Mouse (Mus musculus): ENCODE measurements at regions not wholly inside any gene's neighbourhood (a gene's known extent, or its start where the extent isn't known, plus 50 kb on each side); places are given as distances from the start of the nearest gene placed in this dataset.
"Not testable (repeated sequence)": the region's sequence is repeated elsewhere in the genome, so short reads cannot be mapped to it uniquely, and the experiment has no call there.

DNA sequence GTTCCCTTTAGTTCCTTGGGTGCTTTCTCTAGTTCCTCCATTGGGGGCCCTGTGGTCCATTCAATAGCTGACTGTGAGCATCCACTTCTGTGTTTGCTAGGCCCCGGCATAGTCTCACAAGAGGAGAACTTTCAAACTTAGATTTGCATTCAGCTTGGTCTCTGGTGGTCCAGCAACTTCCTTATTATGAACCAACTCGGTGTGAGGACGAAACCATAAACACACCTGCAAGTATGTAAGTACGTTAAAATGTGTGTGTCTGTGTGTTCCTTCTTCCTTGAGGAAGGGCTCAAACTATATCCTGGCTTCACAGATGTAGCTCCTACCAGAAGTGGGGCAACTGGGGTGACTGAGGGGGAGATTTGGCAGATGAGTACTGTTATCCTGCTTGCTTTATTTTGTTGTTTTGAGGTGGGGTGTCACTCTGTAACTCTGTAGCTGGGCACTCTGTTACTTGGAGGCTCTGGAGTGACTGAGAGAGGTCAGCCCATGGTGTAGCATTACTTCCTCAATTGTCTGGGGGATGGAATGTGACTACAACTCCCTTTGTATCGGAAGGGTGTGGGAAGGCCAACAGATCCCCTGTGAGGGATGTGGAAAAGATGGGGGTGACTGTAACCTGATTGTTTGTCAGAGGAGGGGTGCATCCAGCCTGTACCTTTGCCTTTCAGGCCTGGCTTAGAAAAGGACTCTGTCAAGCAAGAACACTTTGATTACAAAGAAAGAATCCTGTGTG lies 94.9 kb upstream of the Thpo start:
- Histone ChIP-seq H3K9me3 (ENCODE audit: low read length) (no peaks in the 10 kb centered on the region), H3K36me3 (ENCODE audit: insufficient read depth, low read length) (no peaks in the 10 kb centered on the region), H3K4me3 (ENCODE audit: low read length) (no peak overlapping the region), H3K4me2 (replicated peaks; ENCODE audit: low read depth, low read length) (no peak overlapping the region), H3K27ac (ENCODE audit: low read length) (no peak overlapping the region), H3K9ac (replicated peaks; ENCODE audit: low read length) (no peak overlapping the region), H3K4me1 (ENCODE audit: insufficient read depth, low read length) (no peaks in the 10 kb centered on the region), H3K27me3 (ENCODE audit: insufficient read depth, low read length) (no peaks in the 10 kb centered on the region)
- ATAC-seq (ENCODE audit: low FRiP score, low TSS enrichment): no peak
- WGBS: 74% methylated on average over 5 of the region's 5 CpGs

DNA sequence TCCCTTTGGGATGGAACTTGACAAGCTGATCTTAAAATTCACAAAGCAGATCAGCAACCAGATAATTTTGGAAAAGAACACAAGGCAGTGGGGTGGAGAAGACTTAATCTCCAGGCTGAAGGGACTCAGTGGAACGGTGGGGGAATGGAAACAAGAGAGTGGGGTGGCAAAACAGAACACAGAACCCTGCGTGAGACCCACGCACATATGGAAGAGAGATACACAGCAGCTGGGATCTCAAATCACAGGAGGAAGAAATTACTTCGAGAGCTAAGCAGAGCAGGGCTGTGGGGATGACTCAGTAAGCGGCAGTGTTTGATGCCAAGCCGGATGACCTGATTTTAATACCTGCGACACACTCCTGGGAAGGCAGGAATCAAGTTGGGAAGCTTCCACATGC lies 89.9 kb upstream of the Thpo start:
- no peaks in the 10 kb centered on the region for H3K27me3 ChIP-seq (ENCODE audit: insufficient read depth, low read length)
- no peaks in the 10 kb centered on the region for H3K4me1 ChIP-seq (ENCODE audit: insufficient read depth, low read length)
- H3K4me3 ChIP-seq (ENCODE audit: low read length): no peak overlapping the region
- H3K9ac ChIP-seq (replicated peaks; ENCODE audit: low read length): no peak overlapping the region
- no peak overlapping the region for H3K27ac ChIP-seq (ENCODE audit: low read length)
- no peaks in the 10 kb centered on the region for H3K36me3 ChIP-seq (ENCODE audit: insufficient read depth, low read length)
- no peaks in the 10 kb centered on the region for H3K9me3 ChIP-seq (ENCODE audit: low read length)
- no peak for ATAC-seq (ENCODE audit: low FRiP score, low TSS enrichment)
- WGBS: 77% methylated on average over 7 of the region's 7 CpGs
- H3K4me2 ChIP-seq (replicated peaks; ENCODE audit: low read depth, low read length): no peak overlapping the region

DNA sequence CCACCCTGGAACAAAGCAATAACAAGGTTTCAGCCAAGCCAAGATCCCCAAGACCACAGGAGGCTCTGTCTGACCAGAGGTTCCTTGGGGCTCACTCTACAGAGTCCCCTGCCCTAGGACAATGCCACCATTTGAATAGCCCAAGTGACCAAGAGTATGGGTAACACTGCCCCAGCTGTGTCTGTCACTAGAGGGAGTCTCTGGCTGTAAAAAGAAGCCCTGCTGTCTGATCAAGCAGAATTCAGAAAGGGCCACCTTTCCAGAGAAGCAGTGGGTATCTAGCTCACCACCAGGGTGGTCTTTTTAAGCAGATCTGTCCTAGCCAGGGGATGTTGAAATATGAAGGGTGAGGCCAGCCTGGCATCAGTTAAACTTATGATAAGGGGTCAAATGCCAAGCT lies 86.6 kb upstream of the Thpo start:
- H3K9me3 ChIP-seq (ENCODE audit: low read length): peaks cover 5% of the 10 kb centered on the region; the same call in 1 of the 2 replicates

GRCm38 (mm10) chr16:20819568-20819967 lies 85.3 kb upstream of the Thpo start:
- no peak overlapping the region for H3K4me3 ChIP-seq (ENCODE audit: low read length)
- no peaks in the 10 kb centered on the region for H3K36me3 ChIP-seq (ENCODE audit: insufficient read depth, low read length)
- H3K4me1 ChIP-seq (ENCODE audit: insufficient read depth, low read length): peaks cover 10% of the 10 kb centered on the region
- H3K9me3 ChIP-seq (ENCODE audit: low read length): peaks cover 7% of the 10 kb centered on the region; the same call in 1 of the 2 replicates
- H3K27me3 ChIP-seq (ENCODE audit: insufficient read depth, low read length): no peaks in the 10 kb centered on the region
- ATAC-seq (ENCODE audit: low FRiP score, low TSS enrichment): no peak
- 95% methylated on average over 3 of the region's 3 CpGs for WGBS
- H3K4me2 ChIP-seq (replicated peaks; ENCODE audit: low read depth, low read length): no peak overlapping the region
- no peak overlapping the region for H3K27ac ChIP-seq (ENCODE audit: low read length)
- H3K9ac ChIP-seq (replicated peaks; ENCODE audit: low read length): no peak overlapping the region

More for the DNA sequence above, 86.6 kb upstream of the Thpo start:
- Histone ChIP-seq H3K4me1 (ENCODE audit: insufficient read depth, low read length) (peaks cover 10% of the 10 kb centered on the region), H3K27me3 (ENCODE audit: insufficient read depth, low read length) (no peaks in the 10 kb centered on the region), H3K4me3 (ENCODE audit: low read length) (no peak overlapping the region), H3K9ac (replicated peaks; ENCODE audit: low read length) (no peak overlapping the region), H3K36me3 (ENCODE audit: insufficient read depth, low read length) (no peaks in the 10 kb centered on the region), H3K4me2 (replicated peaks; ENCODE audit: low read depth, low read length) (no peak overlapping the region), H3K27ac (ENCODE audit: low read length) (no peak overlapping the region)
- no peak for ATAC-seq (ENCODE audit: low FRiP score, low TSS enrichment)

DNA sequence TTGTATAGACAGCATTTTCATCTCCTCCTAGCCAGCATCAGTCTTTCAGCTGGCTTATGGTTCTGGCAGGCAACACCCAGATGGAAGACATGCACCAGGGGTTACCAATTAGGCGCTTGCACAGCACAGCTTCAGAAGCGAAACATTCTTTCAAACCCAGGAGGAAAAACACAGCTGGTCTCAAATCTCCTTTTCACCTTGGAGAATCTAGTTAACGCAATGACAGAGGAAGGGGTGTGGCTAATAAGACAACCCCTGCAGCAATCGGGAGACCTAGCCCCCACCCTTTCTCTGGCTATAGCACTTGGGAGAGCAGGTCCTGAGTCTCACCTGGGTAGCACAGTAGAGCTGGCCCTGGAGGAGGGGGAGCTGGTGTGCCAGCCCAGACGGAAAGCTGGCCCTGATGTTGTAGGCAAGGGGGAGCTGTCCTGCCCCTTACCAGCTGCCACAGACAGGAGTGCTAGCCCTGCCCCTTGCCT lies 84.4 kb upstream of the Thpo start:
- Histone ChIP-seq H3K4me3 (ENCODE audit: low read length) (no peak overlapping the region), H3K4me2 (replicated peaks; ENCODE audit: low read depth, low read length) (peak overlapping the region; percentile 27; the same call in 1 of the 2 replicates), H3K27ac (ENCODE audit: low read length) (no peak overlapping the region; the same call in 1 of the 2 replicates), H3K4me1 (ENCODE audit: insufficient read depth, low read length) (peaks cover 10% of the 10 kb centered on the region), H3K9me3 (ENCODE audit: low read length) (peaks cover 7% of the 10 kb centered on the region; the same call in 1 of the 2 replicates), H3K36me3 (ENCODE audit: insufficient read depth, low read length) (no peaks in the 10 kb centered on the region), H3K27me3 (ENCODE audit: insufficient read depth, low read length) (no peaks in the 10 kb centered on the region), H3K9ac (replicated peaks; ENCODE audit: low read length) (no peak overlapping the region)
- WGBS: 13% methylated on average over 5 of the region's 5 CpGs
- peak; percentile 80 for ATAC-seq (ENCODE audit: low FRiP score, low TSS enrichment)

- Histone ChIP-seq H3K9ac (replicated peaks; ENCODE audit: low read length) (no peak overlapping the region), H3K27ac (ENCODE audit: low read length) (no peak overlapping the region), H3K9me3 (ENCODE audit: low read length) (peaks cover 7% of the 10 kb centered on the region; the same call in 1 of the 2 replicates), H3K4me3 (ENCODE audit: low read length) (no peak overlapping the region), H3K36me3 (ENCODE audit: insufficient read depth, low read length) (no peaks in the 10 kb centered on the region), H3K27me3 (ENCODE audit: insufficient read depth, low read length) (no peaks in the 10 kb centered on the region), H3K4me2 (replicated peaks; ENCODE audit: low read depth, low read length) (no peak overlapping the region), H3K4me1 (ENCODE audit: insufficient read depth, low read length) (peaks cover 10% of the 10 kb centered on the region)
- WGBS: 77% methylated on average over 2 of the region's 2 CpGs
- no peak for ATAC-seq (ENCODE audit: low FRiP score, low TSS enrichment)
These were observed 80.7 kb upstream of the Thpo start for GRCm38 (mm10) chr16:20814976-20815375.

DNA sequence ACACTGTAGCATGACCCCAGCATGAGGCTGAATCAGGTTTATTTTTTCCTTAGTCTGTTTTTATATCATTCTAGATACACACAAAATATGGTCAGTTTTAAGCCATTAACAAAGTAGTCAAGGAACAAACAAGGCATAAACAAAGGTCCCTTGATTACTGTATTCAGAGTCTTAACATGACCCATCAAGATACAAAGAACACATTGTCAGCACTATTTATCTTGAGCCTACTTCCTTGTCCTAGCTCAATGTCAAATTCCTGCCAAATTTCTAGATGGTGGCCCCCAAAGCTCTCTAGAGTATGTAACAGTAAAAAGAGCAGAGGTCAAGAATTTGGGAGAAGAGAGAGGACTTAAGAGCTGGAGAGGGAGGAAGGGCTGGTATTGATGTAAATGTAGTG lies 79.9 kb upstream of the Thpo start:
- Histone ChIP-seq H3K27me3 (ENCODE audit: insufficient read depth, low read length) (no peaks in the 10 kb centered on the region), H3K9me3 (ENCODE audit: low read length) (peaks cover 7% of the 10 kb centered on the region; the same call in 1 of the 2 replicates), H3K36me3 (ENCODE audit: insufficient read depth, low read length) (no peaks in the 10 kb centered on the region), H3K9ac (replicated peaks; ENCODE audit: low read length) (no peak overlapping the region), H3K4me2 (replicated peaks; ENCODE audit: low read depth, low read length) (no peak overlapping the region), H3K27ac (ENCODE audit: low read length) (no peak overlapping the region), H3K4me1 (ENCODE audit: insufficient read depth, low read length) (peaks cover 10% of the 10 kb centered on the region), H3K4me3 (ENCODE audit: low read length) (no peak overlapping the region)
- no peak for ATAC-seq (ENCODE audit: low FRiP score, low TSS enrichment)

GRCm38 (mm10) chr16:20812025-20812424 lies 77.7 kb upstream of the Thpo start:
- not testable (repeated sequence) for H3K27ac ChIP-seq (ENCODE audit: low read length); H3K9me3 ChIP-seq (ENCODE audit: low read length); H3K4me3 ChIP-seq (ENCODE audit: low read length); H3K27me3 ChIP-seq (ENCODE audit: insufficient read depth, low read length); H3K4me2 ChIP-seq (replicated peaks; ENCODE audit: low read depth, low read length); H3K36me3 ChIP-seq (ENCODE audit: insufficient read depth, low read length); H3K4me1 ChIP-seq (ENCODE audit: insufficient read depth, low read length); ATAC-seq (ENCODE audit: low FRiP score, low TSS enrichment); H3K9ac ChIP-seq (replicated peaks; ENCODE audit: low read length)
- 63% methylated on average over 5 of the region's 5 CpGs for WGBS

GRCm38 (mm10) chr16:20810322-20810721 lies 76.0 kb upstream of the Thpo start:
- Histone ChIP-seq H3K27me3 (ENCODE audit: insufficient read depth, low read length) (no peaks in the 10 kb centered on the region), H3K9ac (replicated peaks; ENCODE audit: low read length) (no peak overlapping the region), H3K36me3 (ENCODE audit: insufficient read depth, low read length) (no peaks in the 10 kb centered on the region), H3K27ac (ENCODE audit: low read length) (no peak overlapping the region), H3K4me3 (ENCODE audit: low read length) (no peak overlapping the region), H3K9me3 (ENCODE audit: low read length) (no peaks in the 10 kb centered on the region), H3K4me2 (replicated peaks; ENCODE audit: low read depth, low read length) (no peak overlapping the region), H3K4me1 (ENCODE audit: insufficient read depth, low read length) (no peaks in the 10 kb centered on the region)
- WGBS: 79% methylated on average over 3 of the region's 3 CpGs
- ATAC-seq (ENCODE audit: low FRiP score, low TSS enrichment): no peak

- WGBS: 92% methylated on average over 1 of the region's 2 CpGs
These were observed 74.0 kb upstream of the Thpo start for GRCm38 (mm10) chr16:20808263-20808662.

More at GRCm38 (mm10) chr16:20808263-20808662, 74.0 kb upstream of the Thpo start:
- no peak overlapping the region for H3K4me2 ChIP-seq (replicated peaks; ENCODE audit: low read depth, low read length)
- no peaks in the 10 kb centered on the region for H3K9me3 ChIP-seq (ENCODE audit: low read length)
- no peaks in the 10 kb centered on the region for H3K36me3 ChIP-seq (ENCODE audit: insufficient read depth, low read length)
- ATAC-seq (ENCODE audit: low FRiP score, low TSS enrichment): no peak
- H3K27me3 ChIP-seq (ENCODE audit: insufficient read depth, low read length): no peaks in the 10 kb centered on the region
- no peak overlapping the region for H3K27ac ChIP-seq (ENCODE audit: low read length)
- H3K4me1 ChIP-seq (ENCODE audit: insufficient read depth, low read length): peaks cover 4% of the 10 kb centered on the region
- no peak overlapping the region for H3K4me3 ChIP-seq (ENCODE audit: low read length)
- H3K9ac ChIP-seq (replicated peaks; ENCODE audit: low read length): no peak overlapping the region

Data from kidney, embryonic 16.5 days (tissue).